Mouse (Mus musculus): ENCODE results near the gene Gm49395.

GRCm38 (mm10) chr13:115011547-115011946, 90.2 kb downstream of the Gm49395 start:
- TF ChIP-seq POLR2A (IDR thresholded peaks at IDR 0.05; ENCODE audit: borderline replicate concordance, control insufficient read depth, low read depth, low read length): no peak
- no peak for TF ChIP-seq CTCF (IDR thresholded peaks at IDR 0.05; ENCODE audit: control insufficient read depth, insufficient read depth, low read length)
